Mouse (Mus musculus) intestine, embryonic 15.5 days (tissue): ENCODE data around the gene Krba1. TPM values are rescaled to one million over a fixed set of nuclear protein-coding genes. Genes with fewer than 3 reads are reported as not detected.

ENCODE experiments used
- ATAC-seq: fragments of 200-750 bp; cut with Nextera tagmentation; 2 replicates; pipeline ENCODE4 v1.8.0; 2017; ENCODE audit warnings: moderate TSS enrichment, moderate library complexity
- H3K27ac ChIP-seq: fragments of 300-500 bp; sonication (generic); 2 replicates; pipeline ENCODE4 v1.5.1; 2015; ENCODE audit warnings: mild to moderate bottlenecking, inconsistent platforms
- H3K27me3 ChIP-seq: fragments of 300-500 bp; sonication (generic); replicated peaks from 2 replicates; pipeline ENCODE4 v1.6.1; 2015; ENCODE audit warnings: inconsistent platforms
- H3K36me3 ChIP-seq: fragments of 300-500 bp; sonication (generic); 2 replicates; pipeline ENCODE4 v1.6.1; 2015; ENCODE audit warnings: inconsistent platforms
- H3K4me1 ChIP-seq: fragments of 300-500 bp; sonication (generic); replicated peaks from 2 replicates; pipeline ENCODE4 v1.6.1; 2015; ENCODE audit warnings: inconsistent platforms
- H3K4me2 ChIP-seq: fragments of 300-500 bp; sonication (generic); replicated peaks from 2 replicates; pipeline ENCODE4 v1.6.1; 2015; ENCODE audit warnings: mild to moderate bottlenecking, inconsistent platforms
- H3K4me3 ChIP-seq: fragments of 300-500 bp; sonication (generic); replicated peaks from 2 replicates; pipeline ENCODE4 v1.5.1; 2015; ENCODE audit warnings: inconsistent platforms
- H3K9ac ChIP-seq: fragments of 300-500 bp; sonication (generic); 2 replicates; pipeline ENCODE4 v1.6.1; 2015; ENCODE audit warnings: inconsistent platforms
- H3K9me3 ChIP-seq: fragments of 300-500 bp; sonication (generic); 2 replicates; pipeline ENCODE4 v1.6.1; 2016; ENCODE audit warnings: inconsistent platforms
- WGBS: fragments of 180-500 bp; shearing (Covaris S2); methylation state at CpG from one replicate; pipeline ENCODE4 v1.1.7; 2015; 5-methylcytosine and 5-hydroxymethylcytosine counted together
- polyA plus RNA-seq: library from polyadenylated mRNA; unstranded; fragments of >200 nt; fragmentation: Nextera tagmentation; extraction: Ambion mirVana; gene quantifications from 2 replicates; pipeline ENCODE4 v1.2.1, GENCODE M21; 2015

Krba1 gene
- 14.2 and 17.5 TPM in 2 replicates for polyA plus RNA-seq

GRCm38 (mm10) chr6:48395105-48396007 lies at the start of gene Krba1:
Gene Krba1 (plus strand): TSS chr6:48395586.
- WGBS, result 2% methylated on average over 65 of the region's 65 CpGs
- Histone ChIP-seq H3K4me2 (peak within 1 kb of the TSS; percentile 86), H3K4me3 (peak within 1 kb of the TSS; percentile 79), H3K9ac (peak within 1 kb of the TSS; percentile 83), H3K27ac (peak within 1 kb of the TSS; percentile 81), H3K4me1 (0 out of 2 replicates have a peak, but pooled peaks cover 20% of the 10 kb centered on the region), H3K9me3 (no peaks in the 10 kb centered on the region), H3K27me3 (no peaks in the 10 kb centered on the region), H3K36me3 (no peaks in the 10 kb centered on the region)
- peak; percentile 99 for ATAC-seq

- Histone ChIP-seq H3K36me3 (no peaks in the 10 kb centered on the region), H3K4me3 (no peak overlapping the region), H3K4me2 (no peak overlapping the region), H3K4me1 (no peaks in the 10 kb centered on the region), H3K9me3 (no peaks in the 10 kb centered on the region), H3K9ac (no peak overlapping the region), H3K27me3 (no peaks in the 10 kb centered on the region), H3K27ac (no peak overlapping the region)
- WGBS, result 71% methylated on average over 3 of the region's 3 CpGs
- ATAC-seq, result no peak
Measured at GRCm38 (mm10) chr6:48358897-48359296, 36.5 kb upstream of the Krba1 start.

- Histone ChIP-seq H3K4me1 (no peaks in the 10 kb centered on the region), H3K36me3 (no peaks in the 10 kb centered on the region), H3K4me3 (no peak overlapping the region), H3K27me3 (no peaks in the 10 kb centered on the region), H3K27ac (no peak overlapping the region), H3K9me3 (no peaks in the 10 kb centered on the region), H3K9ac (no peak overlapping the region), H3K4me2 (no peak overlapping the region)
- 70% methylated on average over 11 of the region's 11 CpGs for WGBS
- no peak for ATAC-seq
Measured at GRCm38 (mm10) chr6:48366322-48366996, 28.9 kb upstream of the Krba1 start.

GRCm38 (mm10) chr6:48388221-48388620 lies 7.2 kb upstream of the Krba1 start:
- no peak for ATAC-seq
- H3K36me3 ChIP-seq, result no peaks in the 10 kb centered on the region

GRCm38 (mm10) chr6:48393811-48394210 lies 1.6 kb upstream of the Krba1 start:
- Histone ChIP-seq H3K4me3 (no peak overlapping the region), H3K27me3 (no peaks in the 10 kb centered on the region), H3K27ac (no peak overlapping the region), H3K4me1 (0 out of 2 replicates have a peak, but pooled peaks cover 20% of the 10 kb centered on the region), H3K36me3 (no peaks in the 10 kb centered on the region), H3K9me3 (no peaks in the 10 kb centered on the region), H3K9ac (no peak overlapping the region), H3K4me2 (no peak overlapping the region)
- ATAC-seq, result no peak

More at GRCm38 (mm10) chr6:48388221-48388620, 7.2 kb upstream of the Krba1 start:
- H3K27ac ChIP-seq, result no peak overlapping the region
- no peak overlapping the region for H3K4me2 ChIP-seq
- H3K4me3 ChIP-seq, result no peak overlapping the region
- H3K9me3 ChIP-seq, result no peaks in the 10 kb centered on the region
- no peaks in the 10 kb centered on the region for H3K4me1 ChIP-seq
- 57% methylated on average over 3 of the region's 3 CpGs for WGBS
- H3K9ac ChIP-seq, result no peak overlapping the region
- no peaks in the 10 kb centered on the region for H3K27me3 ChIP-seq

- Histone ChIP-seq H3K4me3 (peak overlapping the region; percentile 79), H3K27me3 (no peaks in the 10 kb centered on the region), H3K9ac (peak overlapping the region; percentile 83), H3K9me3 (no peaks in the 10 kb centered on the region), H3K36me3 (no peaks in the 10 kb centered on the region), H3K4me1 (0 out of 2 replicates have a peak, but pooled peaks cover 20% of the 10 kb centered on the region), H3K4me2 (peak overlapping the region; percentile 86), H3K27ac (peak overlapping the region; percentile 81)
- WGBS, result 27% methylated on average over 15 of the region's 15 CpGs
- ATAC-seq, result no peak
Measured at GRCm38 (mm10) chr6:48396008-48396595, 716 bp downstream of the Krba1 start.

- WGBS, result 91% methylated on average over 1 of the region's 1 CpGs
- Histone ChIP-seq H3K4me3 (peak overlapping the region; percentile 79), H3K27ac (no peak overlapping the region), H3K4me1 (0 out of 2 replicates have a peak, but pooled peaks cover 20% of the 10 kb centered on the region), H3K36me3 (no peaks in the 10 kb centered on the region), H3K9me3 (no peaks in the 10 kb centered on the region), H3K27me3 (no peaks in the 10 kb centered on the region), H3K4me2 (peak overlapping the region; percentile 86), H3K9ac (peak overlapping the region; percentile 83)
- ATAC-seq, result no peak
Measured at GRCm38 (mm10) chr6:48396686-48397085, 1.3 kb downstream of the Krba1 start.

- no peak for ATAC-seq
- no peaks in the 10 kb centered on the region for H3K9me3 ChIP-seq
- no peaks in the 10 kb centered on the region for H3K36me3 ChIP-seq
- no peak overlapping the region for H3K4me2 ChIP-seq
- 0 out of 2 replicates have a peak, but pooled peaks cover 20% of the 10 kb centered on the region for H3K4me1 ChIP-seq
- 67% methylated on average over 4 of the region's 4 CpGs for WGBS
- H3K4me3 ChIP-seq, result no peak overlapping the region
- H3K27ac ChIP-seq, result no peak overlapping the region
- no peaks in the 10 kb centered on the region for H3K27me3 ChIP-seq
- H3K9ac ChIP-seq, result no peak overlapping the region
Measured at GRCm38 (mm10) chr6:48397336-48397735, 1.9 kb downstream of the Krba1 start.

GRCm38 (mm10) chr6:48399906-48400305 lies 4.5 kb downstream of the Krba1 start:
- H3K9ac ChIP-seq, result no peak overlapping the region
- H3K27me3 ChIP-seq, result no peaks in the 10 kb centered on the region
- ATAC-seq, result no peak
- no peak overlapping the region for H3K4me3 ChIP-seq
- 93% methylated on average over 5 of the region's 5 CpGs for WGBS
- H3K27ac ChIP-seq, result no peak overlapping the region
- H3K36me3 ChIP-seq, result peaks cover under 1% of the 10 kb centered on the region; the same call in 1 of the 2 replicates
- 0 out of 2 replicates have a peak, but pooled peaks cover 20% of the 10 kb centered on the region for H3K4me1 ChIP-seq
- H3K9me3 ChIP-seq, result no peaks in the 10 kb centered on the region
- H3K4me2 ChIP-seq, result no peak overlapping the region

GRCm38 (mm10) chr6:48404071-48404470 lies 8.7 kb downstream of the Krba1 start:
- no peak for ATAC-seq
- Histone ChIP-seq H3K9ac (no peak overlapping the region), H3K27me3 (no peaks in the 10 kb centered on the region), H3K27ac (no peak overlapping the region), H3K36me3 (peaks cover 25% of the 10 kb centered on the region; the same call in 1 of the 2 replicates), H3K4me3 (no peak overlapping the region), H3K4me2 (no peak overlapping the region), H3K9me3 (no peaks in the 10 kb centered on the region), H3K4me1 (no peaks in the 10 kb centered on the region)
- 94% methylated on average over 5 of the region's 5 CpGs for WGBS

- H3K4me3 ChIP-seq, result no peak overlapping the region
- H3K27me3 ChIP-seq, result no peaks in the 10 kb centered on the region
- H3K36me3 ChIP-seq, result peaks cover 47% of the 10 kb centered on the region
- no peak overlapping the region for H3K27ac ChIP-seq
- no peaks in the 10 kb centered on the region for H3K9me3 ChIP-seq
- H3K4me2 ChIP-seq, result no peak overlapping the region
- 89% methylated on average over 4 of the region's 4 CpGs for WGBS
- H3K4me1 ChIP-seq, result 0 out of 2 replicates have a peak, but pooled peaks cover 7% of the 10 kb centered on the region
- no peak for ATAC-seq
- H3K9ac ChIP-seq, result no peak overlapping the region
Measured at GRCm38 (mm10) chr6:48409726-48410343, 14.4 kb downstream of the Krba1 start.
